Mouse (Mus musculus): ENCODE measurements at regions not wholly inside any gene's neighbourhood (a gene's known extent, or its start where the extent isn't known, plus 50 kb on each side); places are given as distances from the start of the nearest gene placed in this dataset.

GRCm38 (mm10) chr14:24606444-24607173 is 119.7 kb downstream of the Rps24 start:
- 31% methylated on average over 14 of the region's 14 CpGs for WGBS
- ATAC-seq (ENCODE audit: extremely low read depth, insufficient number of reproducible peaks, low FRiP score, low TSS enrichment): peak; percentile 73; the same call in 1 of the 2 replicates
- Histone ChIP-seq H3K36me3 (no peaks in the 10 kb centered on the region), H3K4me1 (peaks cover 17% of the 10 kb centered on the region), H3K4me2 (peak overlapping the region; percentile 30), H3K4me3 (no peak overlapping the region), H3K27ac (replicated peaks) (peak overlapping the region; percentile 70), H3K9me3 (no peaks in the 10 kb centered on the region), H3K9ac (peak overlapping the region; percentile 56; the same call in 1 of the 2 replicates), H3K27me3 (replicated peaks) (no peaks in the 10 kb centered on the region)

- H3K4me1 ChIP-seq: peaks cover 25% of the 10 kb centered on the region
- no peak overlapping the region for H3K27ac ChIP-seq (replicated peaks)
- H3K27me3 ChIP-seq (replicated peaks): no peaks in the 10 kb centered on the region
- no peak overlapping the region for H3K4me3 ChIP-seq
- H3K9ac ChIP-seq: no peak overlapping the region
- no peak overlapping the region for H3K4me2 ChIP-seq
- WGBS: 73% methylated on average over 1 of the region's 1 CpGs
- H3K9me3 ChIP-seq: no peaks in the 10 kb centered on the region
- H3K36me3 ChIP-seq: no peaks in the 10 kb centered on the region
- no peak for ATAC-seq (ENCODE audit: extremely low read depth, insufficient number of reproducible peaks, low FRiP score, low TSS enrichment)
Measured at GRCm38 (mm10) chr14:24608356-24608755, 121.4 kb downstream of the Rps24 start.

- Histone ChIP-seq H3K9ac (no peak overlapping the region), H3K27me3 (replicated peaks) (peaks cover 6% of the 10 kb centered on the region; the same call in 1 of the 2 replicates), H3K4me2 (no peak overlapping the region), H3K36me3 (no peaks in the 10 kb centered on the region), H3K27ac (replicated peaks) (no peak overlapping the region), H3K9me3 (no peaks in the 10 kb centered on the region), H3K4me3 (no peak overlapping the region), H3K4me1 (peaks cover 22% of the 10 kb centered on the region)
- no peak for ATAC-seq (ENCODE audit: extremely low read depth, insufficient number of reproducible peaks, low FRiP score, low TSS enrichment)
- WGBS: 51% methylated on average over 4 of the region's 4 CpGs
Measured at GRCm38 (mm10) chr14:24612254-24612995, 125.5 kb downstream of the Rps24 start.

- H3K27ac ChIP-seq (replicated peaks): no peak overlapping the region
- H3K4me2 ChIP-seq: no peak overlapping the region
- WGBS: 71% methylated on average over 3 of the region's 3 CpGs
- H3K36me3 ChIP-seq: no peaks in the 10 kb centered on the region
- peaks cover 39% of the 10 kb centered on the region for H3K4me1 ChIP-seq
- no peak overlapping the region for H3K4me3 ChIP-seq
- H3K9ac ChIP-seq: no peak overlapping the region
- ATAC-seq (ENCODE audit: extremely low read depth, insufficient number of reproducible peaks, low FRiP score, low TSS enrichment): no peak
- H3K9me3 ChIP-seq: no peaks in the 10 kb centered on the region
- H3K27me3 ChIP-seq (replicated peaks): peaks cover 6% of the 10 kb centered on the region; the same call in 1 of the 2 replicates
Measured at GRCm38 (mm10) chr14:24615776-24616175, 128.9 kb downstream of the Rps24 start.

- no peak for ATAC-seq (ENCODE audit: extremely low read depth, insufficient number of reproducible peaks, low FRiP score, low TSS enrichment)
- H3K27ac ChIP-seq (replicated peaks): no peak overlapping the region
- H3K9me3 ChIP-seq: no peaks in the 10 kb centered on the region
Measured at GRCm38 (mm10) chr14:24616306-24617125, 129.6 kb downstream of the Rps24 start.

GRCm38 (mm10) chr14:24617126-24617375 is 130.1 kb downstream of the Rps24 start:
- H3K4me2 ChIP-seq: no peak overlapping the region
- no peak overlapping the region for H3K4me3 ChIP-seq
- peaks cover 39% of the 10 kb centered on the region for H3K4me1 ChIP-seq
- H3K9me3 ChIP-seq: no peaks in the 10 kb centered on the region
- H3K36me3 ChIP-seq: no peaks in the 10 kb centered on the region
- ATAC-seq (ENCODE audit: extremely low read depth, insufficient number of reproducible peaks, low FRiP score, low TSS enrichment): no peak
- no peak overlapping the region for H3K9ac ChIP-seq
- peaks cover 6% of the 10 kb centered on the region; the same call in 1 of the 2 replicates for H3K27me3 ChIP-seq (replicated peaks)
- H3K27ac ChIP-seq (replicated peaks): no peak overlapping the region
- WGBS: 38% methylated on average over 3 of the region's 3 CpGs

More at GRCm38 (mm10) chr14:24616306-24617125, 129.6 kb downstream of the Rps24 start:
- Histone ChIP-seq H3K4me1 (peaks cover 39% of the 10 kb centered on the region), H3K4me3 (no peak overlapping the region), H3K36me3 (no peaks in the 10 kb centered on the region), H3K4me2 (no peak overlapping the region), H3K27me3 (replicated peaks) (peaks cover 6% of the 10 kb centered on the region; the same call in 1 of the 2 replicates), H3K9ac (no peak overlapping the region)
- WGBS: 56% methylated on average over 10 of the region's 10 CpGs

- Histone ChIP-seq H3K27me3 (replicated peaks) (peaks cover 6% of the 10 kb centered on the region; the same call in 1 of the 2 replicates), H3K4me1 (peaks cover 36% of the 10 kb centered on the region), H3K36me3 (no peaks in the 10 kb centered on the region), H3K9ac (no peak overlapping the region), H3K4me2 (no peak overlapping the region), H3K9me3 (no peaks in the 10 kb centered on the region), H3K4me3 (no peak overlapping the region), H3K27ac (replicated peaks) (no peak overlapping the region)
- no peak for ATAC-seq (ENCODE audit: extremely low read depth, insufficient number of reproducible peaks, low FRiP score, low TSS enrichment)
- WGBS: 43% methylated on average over 10 of the region's 10 CpGs
Measured at GRCm38 (mm10) chr14:24617393-24617861, 130.5 kb downstream of the Rps24 start.

- Histone ChIP-seq H3K36me3 (no peaks in the 10 kb centered on the region), H3K27me3 (replicated peaks) (peaks cover 6% of the 10 kb centered on the region; the same call in 1 of the 2 replicates), H3K27ac (replicated peaks) (peak overlapping the region; percentile 55), H3K9me3 (no peaks in the 10 kb centered on the region), H3K4me1 (peaks cover 30% of the 10 kb centered on the region), H3K4me2 (peak overlapping the region; percentile 22), H3K4me3 (no peak overlapping the region), H3K9ac (no peak overlapping the region)
- no peak for ATAC-seq (ENCODE audit: extremely low read depth, insufficient number of reproducible peaks, low FRiP score, low TSS enrichment)
- WGBS: 30% methylated on average over 16 of the region's 16 CpGs
Measured at GRCm38 (mm10) chr14:24618226-24619038, 131.5 kb downstream of the Rps24 start.

- Histone ChIP-seq H3K4me1 (peaks cover 13% of the 10 kb centered on the region), H3K4me3 (no peak overlapping the region), H3K4me2 (no peak overlapping the region), H3K9me3 (peaks cover under 1% of the 10 kb centered on the region; the same call in 1 of the 2 replicates), H3K27ac (replicated peaks) (no peak overlapping the region), H3K36me3 (no peaks in the 10 kb centered on the region), H3K9ac (no peak overlapping the region), H3K27me3 (replicated peaks) (no peaks in the 10 kb centered on the region)
- no peak for ATAC-seq (ENCODE audit: extremely low read depth, insufficient number of reproducible peaks, low FRiP score, low TSS enrichment)
- 57% methylated on average over 1 of the region's 1 CpGs for WGBS
Measured at GRCm38 (mm10) chr14:24631994-24632393, 145.1 kb downstream of the Rps24 start.

- H3K27me3 ChIP-seq (replicated peaks): peaks cover 8% of the 10 kb centered on the region; the same call in 1 of the 2 replicates
- no peak overlapping the region for H3K4me3 ChIP-seq
- no peak overlapping the region for H3K9ac ChIP-seq
- H3K36me3 ChIP-seq: no peaks in the 10 kb centered on the region
- no peak overlapping the region for H3K4me2 ChIP-seq
- no peak; the same call in 1 of the 2 replicates for ATAC-seq (ENCODE audit: extremely low read depth, insufficient number of reproducible peaks, low FRiP score, low TSS enrichment)
- H3K9me3 ChIP-seq: no peaks in the 10 kb centered on the region
- WGBS: 59% methylated on average over 5 of the region's 5 CpGs
- H3K4me1 ChIP-seq: no peaks in the 10 kb centered on the region
- H3K27ac ChIP-seq (replicated peaks): no peak overlapping the region
Measured at GRCm38 (mm10) chr14:24641853-24642252, 154.9 kb downstream of the Rps24 start.
